Mouse (Mus musculus) liver, postnatal 0 days (tissue): ENCODE results near the gene Smim5.

Experiments
- CTCF ChIP-seq: sonication (generic); IDR thresholded peaks from 2 replicates; pipeline ENCODE4 v1.5.1; 2016; ENCODE audit warnings: antibody characterized with exemption, low read depth
- EP300 ChIP-seq: IDR thresholded peaks from 2 replicates; pipeline ENCODE4 v1.6.1; 2016; ENCODE audit warnings: antibody characterized with exemption, low read depth, mild to moderate bottlenecking

DNA sequence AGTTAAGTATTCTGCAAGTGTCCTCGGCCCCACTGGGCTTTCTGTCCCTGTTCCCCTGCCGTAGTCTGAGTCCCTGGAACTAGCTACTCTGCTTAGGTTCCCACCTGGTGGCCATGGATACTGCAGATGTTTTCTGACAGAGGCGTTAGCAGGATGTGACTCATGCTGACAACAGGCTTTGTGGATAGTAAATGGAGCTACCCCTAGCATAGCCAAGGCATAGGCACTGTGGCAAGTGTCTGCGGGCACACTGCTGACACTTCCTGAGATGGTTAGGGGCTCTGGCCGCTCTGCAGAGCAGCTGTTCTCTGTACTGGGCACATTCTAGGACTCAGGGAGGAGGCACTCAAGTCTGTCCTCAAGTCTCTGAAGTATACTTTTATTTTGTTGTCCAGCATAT is 54.9 kb downstream of the Smim5 start:
- TF ChIP-seq CTCF (no peak), EP300 (no peak)
